Mouse (Mus musculus): ENCODE data around the gene Slc28a1. TPM values are rescaled to one million over a fixed set of nuclear protein-coding genes. Genes with fewer than 3 reads are reported as not detected.

The Slc28a1 gene
- polyA plus RNA-seq, 1 experiment from 2014 or later = 0.67 TPM

- H3K27me3 ChIP-seq (replicated peaks; ENCODE audit: control insufficient read depth, insufficient read depth, low read length) = peaks cover 46% of the 10 kb centered on the region
- no peaks in the 10 kb centered on the region for H3K36me3 ChIP-seq (ENCODE audit: control insufficient read depth, insufficient read depth, low read length)
- 1% methylated on average over 127 of the region's 128 CpGs for WGBS
- DNase-seq (ENCODE audit: low spot score) (peak; percentile 47), ATAC-seq (replicated peaks; ENCODE audit: low FRiP score) (no peak)
- peak within 1 kb of the TSS; percentile 53 for H3K9ac ChIP-seq (ENCODE audit: low read depth, low read length)
- H3K4me2 ChIP-seq = peak within 1 kb of the TSS; percentile 82
- H3K9me3 ChIP-seq (ENCODE audit: control insufficient read depth, low read length) = no peaks in the 10 kb centered on the region
- H3K4me3 ChIP-seq (ENCODE audit: low read depth, low read length) = peak within 1 kb of the TSS; percentile 56
- H3K27ac ChIP-seq (ENCODE audit: low read depth, low read length) = peak within 1 kb of the TSS; percentile 43
- H3K4me1 ChIP-seq (replicated peaks; ENCODE audit: control insufficient read depth, insufficient read depth, low read length) = peaks cover 14% of the 10 kb centered on the region
Measured at GRCm38 (mm10) chr7:81213347-81214152, 99.0 kb downstream of the Slc28a1 start, which contains the start of gene Pde8a. Pde8a (plus strand) TSS chr7:81213596.

DNA sequence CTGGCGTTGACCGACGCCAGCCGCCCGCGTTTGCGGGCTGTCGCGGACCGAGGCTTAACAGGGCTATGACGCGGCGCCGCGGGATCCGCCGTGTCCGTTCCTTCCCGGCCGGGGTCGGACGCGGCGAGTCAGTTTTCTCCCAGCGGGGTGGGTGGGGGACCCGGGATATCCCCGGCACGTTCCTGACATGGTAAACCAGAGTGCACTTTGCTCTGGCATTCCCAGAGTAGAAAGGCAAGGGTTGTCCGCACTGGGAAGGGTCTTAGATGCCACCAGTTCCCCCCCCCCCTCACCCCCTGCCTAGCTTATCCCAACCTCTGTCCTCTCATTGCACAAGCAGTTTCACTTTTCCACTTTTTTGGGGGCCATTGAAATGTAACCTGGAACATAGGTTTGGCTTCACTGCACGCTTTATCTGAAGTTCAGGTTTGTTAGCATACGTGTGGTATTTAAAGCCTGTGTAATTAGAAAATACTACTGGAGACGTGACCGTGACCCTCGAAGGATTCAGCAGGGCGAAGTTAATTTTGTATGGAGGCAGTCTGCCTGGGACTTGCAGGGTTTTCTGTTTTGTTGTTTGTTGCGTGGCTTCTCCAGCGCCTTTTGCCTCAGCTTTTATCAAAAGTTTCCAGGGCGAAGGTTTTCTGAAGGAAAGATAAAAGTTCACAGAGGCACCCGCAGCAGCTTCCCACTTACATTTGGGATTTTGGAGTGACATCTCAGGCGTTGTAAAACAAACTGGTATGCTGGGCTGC lies 99.7 kb downstream of the Slc28a1 start:
- Histone ChIP-seq H3K4me2 (peak overlapping the region; percentile 82), H3K36me3 (ENCODE audit: control insufficient read depth, insufficient read depth, low read length) (no peaks in the 10 kb centered on the region), H3K4me3 (ENCODE audit: low read depth, low read length) (peak overlapping the region; percentile 56), H3K27me3 (replicated peaks; ENCODE audit: control insufficient read depth, insufficient read depth, low read length) (peaks cover 46% of the 10 kb centered on the region), H3K27ac (ENCODE audit: low read depth, low read length) (no peak overlapping the region), H3K9ac (ENCODE audit: low read depth, low read length) (peak overlapping the region; percentile 43), H3K9me3 (ENCODE audit: control insufficient read depth, low read length) (no peaks in the 10 kb centered on the region), H3K4me1 (replicated peaks; ENCODE audit: control insufficient read depth, insufficient read depth, low read length) (peaks cover 14% of the 10 kb centered on the region)
- WGBS = 6% methylated on average over 40 of the region's 40 CpGs
- DNase-seq (ENCODE audit: low spot score) (no peak), ATAC-seq (replicated peaks; ENCODE audit: low FRiP score) (no peak)

DNA sequence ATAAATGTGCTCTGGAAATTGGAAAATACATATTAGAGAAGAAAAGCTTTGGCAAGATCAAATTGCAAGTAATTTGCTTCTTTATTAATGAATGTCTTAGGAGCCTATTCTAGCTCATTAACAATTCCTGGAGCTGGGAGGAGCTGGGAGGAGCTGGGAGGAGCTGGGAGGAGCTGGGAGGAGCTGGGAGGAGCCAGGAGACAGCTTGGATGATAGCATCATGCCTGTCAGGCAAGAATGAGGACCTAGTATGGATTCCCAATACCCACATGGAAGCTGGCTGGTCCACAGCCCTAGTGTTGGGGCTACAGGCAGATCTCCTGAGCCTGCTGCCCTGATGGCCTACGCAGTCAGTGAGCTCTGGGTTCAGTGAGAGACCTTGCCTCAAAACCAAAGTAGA lies 101.4 kb downstream of the Slc28a1 start:
- no peak overlapping the region for H3K4me2 ChIP-seq
- H3K9ac ChIP-seq (ENCODE audit: low read depth, low read length) = no peak overlapping the region
- peaks cover 14% of the 10 kb centered on the region for H3K4me1 ChIP-seq (replicated peaks; ENCODE audit: control insufficient read depth, insufficient read depth, low read length)
- no peaks in the 10 kb centered on the region for H3K36me3 ChIP-seq (ENCODE audit: control insufficient read depth, insufficient read depth, low read length)
- H3K27me3 ChIP-seq (replicated peaks; ENCODE audit: control insufficient read depth, insufficient read depth, low read length) = peaks cover 45% of the 10 kb centered on the region
- no peak overlapping the region for H3K27ac ChIP-seq (ENCODE audit: low read depth, low read length)
- DNase-seq (ENCODE audit: low spot score) (no peak), ATAC-seq (replicated peaks; ENCODE audit: low FRiP score) (no peak)
- 84% methylated on average over 1 of the region's 1 CpGs for WGBS
- no peak overlapping the region for H3K4me3 ChIP-seq (ENCODE audit: low read depth, low read length)
- no peaks in the 10 kb centered on the region for H3K9me3 ChIP-seq (ENCODE audit: control insufficient read depth, low read length)

DNA sequence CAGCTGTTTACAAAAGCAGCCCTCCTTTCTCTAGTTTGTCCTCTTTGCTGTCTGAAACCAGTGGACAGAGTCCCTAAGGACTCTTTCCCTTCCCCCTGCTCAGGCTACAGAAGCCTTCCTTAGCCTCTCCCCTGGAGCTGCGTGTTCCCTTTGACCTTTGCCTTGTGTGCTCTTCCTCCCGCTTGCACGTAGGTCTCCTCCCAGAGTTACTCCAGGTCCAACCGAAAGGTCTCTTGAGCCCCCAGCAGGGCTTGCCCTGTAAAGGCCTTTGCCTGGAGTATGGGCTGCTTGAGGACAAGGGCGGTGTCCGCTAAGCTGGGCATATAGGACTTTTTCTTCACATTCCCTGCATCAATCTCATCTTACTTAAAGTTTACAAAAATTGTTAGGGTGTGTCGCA lies 104.7 kb downstream of the Slc28a1 start:
- Histone ChIP-seq H3K27me3 (replicated peaks; ENCODE audit: control insufficient read depth, insufficient read depth, low read length) (peaks cover 21% of the 10 kb centered on the region), H3K4me2 (no peak overlapping the region), H3K4me3 (ENCODE audit: low read depth, low read length) (no peak overlapping the region), H3K4me1 (replicated peaks; ENCODE audit: control insufficient read depth, insufficient read depth, low read length) (no peaks in the 10 kb centered on the region; the same call in 1 of the 2 replicates), H3K9ac (ENCODE audit: low read depth, low read length) (no peak overlapping the region), H3K27ac (ENCODE audit: low read depth, low read length) (no peak overlapping the region), H3K36me3 (ENCODE audit: control insufficient read depth, insufficient read depth, low read length) (no peaks in the 10 kb centered on the region), H3K9me3 (ENCODE audit: control insufficient read depth, low read length) (no peaks in the 10 kb centered on the region)
- WGBS = 59% methylated on average over 7 of the region's 7 CpGs
- ATAC-seq (replicated peaks; ENCODE audit: low FRiP score) (no peak), DNase-seq (ENCODE audit: low spot score) (no peak)

Other genes with a start within 250 kb of the Slc28a1 start
- 42.8 and 44.0 TPM in 2 replicates for gene Wdr73, start 213.5 kb upstream of the Slc28a1 start, polyA plus RNA-seq (2014; fragmentation: Nextera tagmentation; extraction: Ambion mirVana)
- gene Nmb, start 209.7 kb upstream of the Slc28a1 start, polyA plus RNA-seq (2014; fragmentation: Nextera tagmentation; extraction: Ambion mirVana) = 2.4 and 3.4 TPM in 2 replicates
- 180 and 200 TPM in 2 replicates for gene Sec11a, start 167.0 kb upstream of the Slc28a1 start, polyA plus RNA-seq (2014; fragmentation: Nextera tagmentation; extraction: Ambion mirVana)
- gene Zfp592, start 121.1 kb upstream of the Slc28a1 start, polyA plus RNA-seq (2014; fragmentation: Nextera tagmentation; extraction: Ambion mirVana) = 20.9 and 26.2 TPM in 2 replicates
- gene Alpk3, start 57.2 kb upstream of the Slc28a1 start, polyA plus RNA-seq (2014; fragmentation: Nextera tagmentation; extraction: Ambion mirVana) = 0.16 and 0.33 TPM in 2 replicates
- gene Pde8a, start 98.8 kb downstream of the Slc28a1 start, polyA plus RNA-seq (2014; fragmentation: Nextera tagmentation; extraction: Ambion mirVana) = 1.7 and 1.9 TPM in 2 replicates
- gene Rps17, start 230.5 kb downstream of the Slc28a1 start, polyA plus RNA-seq (2014; fragmentation: Nextera tagmentation; extraction: Ambion mirVana) = 1,540 and 1,655 TPM in 2 replicates